Mouse (Mus musculus) testis, adult 2 months (tissue): ENCODE measurements around the gene Tha1.

ENCODE experiments used
- CTCF ChIP-seq: fragments of 200-500 bp; IDR thresholded peaks from 2 replicates; pipeline ENCODE4 v1.5.1; 2012; ENCODE audit warnings: low read depth, mild to moderate bottlenecking, inconsistent platforms, low read length, moderate library complexity; ENCODE audit not compliant: control insufficient read depth, insufficient read depth, insufficient replicate concordance
- POLR2A ChIP-seq: fragments of 200-500 bp; IDR thresholded peaks from 2 replicates; pipeline ENCODE4 v1.6.1; 2012; ENCODE audit warnings: low read depth, mild to moderate bottlenecking, inconsistent platforms, low read length, moderate library complexity; ENCODE audit not compliant: control insufficient read depth

GRCm38 (mm10) chr11:117819095-117819494 is 54.2 kb downstream of the Tha1 start:
- no peak for TF ChIP-seq CTCF
- no peak for TF ChIP-seq POLR2A
